Mouse (Mus musculus): Measurements from ENCODE around the gene Ddx5. TPM values are rescaled to one million over a fixed set of nuclear protein-coding genes. Genes with fewer than 3 reads are reported as not detected.

Ddx5 gene
- polyA plus RNA-seq, 1 experiment: 198 TPM

DNA sequence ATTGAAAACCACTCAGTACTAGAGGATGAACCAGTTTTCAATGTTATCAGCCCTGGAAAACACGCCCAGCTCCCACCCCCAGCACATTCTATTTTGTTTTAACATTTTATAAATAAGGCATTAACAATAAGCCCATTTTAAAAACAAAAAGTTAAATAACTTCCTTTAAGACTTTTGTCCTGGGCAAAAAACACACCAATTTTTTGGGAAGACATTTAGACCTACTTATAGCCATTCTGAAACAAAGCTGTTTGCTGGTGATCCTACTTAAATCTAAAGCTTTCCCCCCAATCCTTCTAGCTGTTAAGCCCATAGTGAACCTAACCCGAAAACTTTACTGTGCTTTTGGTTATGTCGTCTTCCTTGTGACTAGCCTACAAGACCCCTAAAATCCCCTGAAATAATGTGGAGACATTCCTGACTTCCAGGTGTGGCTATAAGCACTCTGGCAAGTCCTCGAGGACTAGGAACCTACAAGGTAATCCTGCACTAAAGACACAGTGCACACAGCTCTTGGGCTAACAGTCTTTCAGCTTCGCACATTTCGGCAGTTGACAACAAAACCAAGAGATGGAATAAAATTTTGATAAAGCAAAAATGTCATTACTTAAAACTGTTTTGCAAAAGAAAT lies 8.3 kb downstream of the Ddx5 start:
- Histone ChIP-seq H3K4me3 (no peak overlapping the region), H3K27me3 (ENCODE audit: control insufficient read depth, insufficient read depth, insufficient read length) (no peaks in the 10 kb centered on the region), H3K36me3 (ENCODE audit: control insufficient read depth, insufficient read depth) (peaks cover 57% of the 10 kb centered on the region), H3K4me2 (ENCODE audit: low read depth) (no peak overlapping the region), H3ac (ENCODE audit: control insufficient read depth, insufficient read length) (no peak overlapping the region), H3K79me2 (ENCODE audit: control insufficient read depth, insufficient read depth) (peaks cover 45% of the 10 kb centered on the region)
- TF ChIP-seq MAX (IDR thresholded peaks at IDR 0.05; ENCODE audit: low read depth): no peak
- TF ChIP-seq CEBPB (IDR thresholded peaks at IDR 0.05; ENCODE audit: insufficient read depth, poor library complexity, severe bottlenecking): no peak
- TF ChIP-seq MYOG (IDR thresholded peaks at IDR 0.05; ENCODE audit: control insufficient read depth in 1 of 3, insufficient read depth in 1 of 3, insufficient read length in 2 of 3, low read depth in 2 of 3): no peak
- TF ChIP-seq TCF3 (IDR thresholded peaks at IDR 0.05; ENCODE audit: insufficient read length, low read depth): no peak
- no peak for TF ChIP-seq REST (IDR thresholded peaks at IDR 0.05; ENCODE audit: insufficient read depth, insufficient read length)
- TF ChIP-seq E2F4 (IDR thresholded peaks at IDR 0.05; ENCODE audit: insufficient read depth): no peak
- no peak for TF ChIP-seq POLR2A (IDR thresholded peaks at IDR 0.05; ENCODE audit: insufficient read length, low read depth)
- no peak for TF ChIP-seq POLR2AphosphoS2 (IDR thresholded peaks at IDR 0.05; ENCODE audit: insufficient read length, low read depth)
- TF ChIP-seq SRF (IDR thresholded peaks at IDR 0.05; ENCODE audit: control insufficient read depth, insufficient read length, low read depth): no peak

DNA sequence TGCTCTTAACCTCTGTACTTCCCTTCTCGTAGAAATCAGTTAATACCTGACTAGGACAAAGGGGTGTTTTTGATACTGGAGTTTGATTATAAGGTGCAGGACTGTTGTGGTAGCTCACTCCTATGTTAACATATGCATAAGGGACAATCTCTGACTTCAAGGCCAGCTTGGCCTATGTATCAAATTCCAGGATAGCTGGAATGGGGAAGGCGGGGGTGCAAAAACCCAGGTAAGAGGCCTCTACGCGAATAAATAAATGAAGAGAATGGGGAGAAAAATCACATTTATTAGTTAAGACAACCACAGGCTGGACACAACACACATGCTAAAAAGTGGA lies 8.9 kb downstream of the Ddx5 start:
- Histone ChIP-seq H3K4me3 (peak overlapping the region; percentile 54), H3K27me3 (ENCODE audit: control insufficient read depth, insufficient read depth, insufficient read length) (no peaks in the 10 kb centered on the region), H3K36me3 (ENCODE audit: control insufficient read depth, insufficient read depth) (peaks cover 56% of the 10 kb centered on the region), H3ac (ENCODE audit: control insufficient read depth, insufficient read length) (no peak overlapping the region), H3K4me2 (ENCODE audit: low read depth) (peak overlapping the region; percentile 88), H3K79me2 (ENCODE audit: control insufficient read depth, insufficient read depth) (peaks cover 39% of the 10 kb centered on the region)
- TF ChIP-seq TCF3 (IDR thresholded peaks at IDR 0.05; ENCODE audit: insufficient read length, low read depth): no peak
- no peak for TF ChIP-seq SRF (IDR thresholded peaks at IDR 0.05; ENCODE audit: control insufficient read depth, insufficient read length, low read depth)
- TF ChIP-seq POLR2A (IDR thresholded peaks at IDR 0.05; ENCODE audit: insufficient read length, low read depth): no peak
- no peak for TF ChIP-seq USF1 (IDR thresholded peaks at IDR 0.05; ENCODE audit: low read depth)
- TF ChIP-seq REST (IDR thresholded peaks at IDR 0.05; ENCODE audit: insufficient read depth, insufficient read length): no peak
- no peak for TF ChIP-seq TCF12 (IDR thresholded peaks at IDR 0.05; ENCODE audit: insufficient read depth, poor library complexity, severe bottlenecking)
- TF ChIP-seq MAX (IDR thresholded peaks at IDR 0.05; ENCODE audit: low read depth): no peak
- no peak for TF ChIP-seq CEBPB (IDR thresholded peaks at IDR 0.05; ENCODE audit: insufficient read depth, poor library complexity, severe bottlenecking)
- TF ChIP-seq MYOG (IDR thresholded peaks at IDR 0.05; ENCODE audit: control insufficient read depth in 1 of 3, insufficient read depth in 1 of 3, insufficient read length in 2 of 3, low read depth in 2 of 3): no peak
- TF ChIP-seq POLR2AphosphoS2 (IDR thresholded peaks at IDR 0.05; ENCODE audit: insufficient read length, low read depth): no peak
- no peak for TF ChIP-seq MYOD1 (IDR thresholded peaks at IDR 0.05; ENCODE audit: control insufficient read depth in 1 of 3, insufficient read length in 2 of 3, low read depth in 2 of 3)
- TF ChIP-seq E2F4 (IDR thresholded peaks at IDR 0.05; ENCODE audit: insufficient read depth): no peak

DNA sequence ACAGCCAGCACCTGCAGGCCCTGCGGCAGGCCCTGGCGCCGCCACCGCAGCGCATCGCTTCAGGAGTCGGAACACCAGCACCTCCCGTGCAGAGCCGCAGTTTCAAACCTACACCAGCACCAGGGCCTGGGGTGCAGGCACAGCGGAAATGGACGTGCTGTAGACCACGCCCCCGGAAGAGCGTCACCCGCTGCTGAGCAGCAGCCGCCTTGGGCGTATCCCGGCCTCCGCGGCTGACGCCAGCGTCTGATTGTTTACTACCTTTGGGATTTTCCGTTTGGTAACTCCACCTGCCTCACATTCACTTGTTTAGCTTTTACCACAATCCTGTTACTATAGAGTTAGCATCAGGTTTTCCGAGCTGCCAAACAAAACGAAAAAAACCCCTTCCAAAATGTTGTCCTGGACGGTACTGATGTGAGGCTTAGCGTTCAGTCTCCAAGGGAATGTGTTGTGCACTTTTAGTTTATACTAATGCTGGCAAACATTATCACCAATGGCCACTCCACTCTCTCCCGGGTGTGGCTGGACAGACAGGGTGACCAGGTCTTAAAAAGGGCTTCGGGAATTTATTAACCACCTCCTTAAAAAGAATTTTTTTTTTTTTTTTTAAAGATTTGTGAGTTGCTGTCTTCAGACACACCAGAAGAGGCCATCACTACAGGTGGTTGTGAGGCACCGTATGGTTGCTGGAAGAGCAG lies 9.4 kb downstream of the Ddx5 start, which contains the start of gene Polg2:
Polg2 (minus strand) TSS at position 150 of the 701 bp plus-strand sequence.
- Histone ChIP-seq H3ac (ENCODE audit: control insufficient read depth, insufficient read length) (peak within 1 kb of the TSS; percentile 27), H3K79me2 (ENCODE audit: control insufficient read depth, insufficient read depth) (peaks cover 34% of the 10 kb centered on the region), H3K27me3 (ENCODE audit: control insufficient read depth, insufficient read depth, insufficient read length) (no peaks in the 10 kb centered on the region), H3K4me3 (peak within 1 kb of the TSS; percentile 54), H3K4me2 (ENCODE audit: low read depth) (peak within 1 kb of the TSS; percentile 88), H3K36me3 (ENCODE audit: control insufficient read depth, insufficient read depth) (peaks cover 51% of the 10 kb centered on the region)
- TF ChIP-seq CEBPB (IDR thresholded peaks at IDR 0.05; ENCODE audit: insufficient read depth, poor library complexity, severe bottlenecking) (no peak), REST (IDR thresholded peaks at IDR 0.05; ENCODE audit: insufficient read depth, insufficient read length) (peak; percentile 2), MYOG (IDR thresholded peaks at IDR 0.05; ENCODE audit: control insufficient read depth in 1 of 3, insufficient read depth in 1 of 3, insufficient read length in 2 of 3, low read depth in 2 of 3) (peak in 1 of 3 experiments; percentile 37), POLR2A (IDR thresholded peaks at IDR 0.05; ENCODE audit: insufficient read length, low read depth) (peak; percentile 96), POLR2AphosphoS2 (IDR thresholded peaks at IDR 0.05; ENCODE audit: insufficient read length, low read depth) (peak; percentile 99), MYOD1 (IDR thresholded peaks at IDR 0.05; ENCODE audit: control insufficient read depth in 1 of 3, insufficient read length in 2 of 3, low read depth in 2 of 3) (peak in 1 of 3 experiments; percentile 18)

DNA sequence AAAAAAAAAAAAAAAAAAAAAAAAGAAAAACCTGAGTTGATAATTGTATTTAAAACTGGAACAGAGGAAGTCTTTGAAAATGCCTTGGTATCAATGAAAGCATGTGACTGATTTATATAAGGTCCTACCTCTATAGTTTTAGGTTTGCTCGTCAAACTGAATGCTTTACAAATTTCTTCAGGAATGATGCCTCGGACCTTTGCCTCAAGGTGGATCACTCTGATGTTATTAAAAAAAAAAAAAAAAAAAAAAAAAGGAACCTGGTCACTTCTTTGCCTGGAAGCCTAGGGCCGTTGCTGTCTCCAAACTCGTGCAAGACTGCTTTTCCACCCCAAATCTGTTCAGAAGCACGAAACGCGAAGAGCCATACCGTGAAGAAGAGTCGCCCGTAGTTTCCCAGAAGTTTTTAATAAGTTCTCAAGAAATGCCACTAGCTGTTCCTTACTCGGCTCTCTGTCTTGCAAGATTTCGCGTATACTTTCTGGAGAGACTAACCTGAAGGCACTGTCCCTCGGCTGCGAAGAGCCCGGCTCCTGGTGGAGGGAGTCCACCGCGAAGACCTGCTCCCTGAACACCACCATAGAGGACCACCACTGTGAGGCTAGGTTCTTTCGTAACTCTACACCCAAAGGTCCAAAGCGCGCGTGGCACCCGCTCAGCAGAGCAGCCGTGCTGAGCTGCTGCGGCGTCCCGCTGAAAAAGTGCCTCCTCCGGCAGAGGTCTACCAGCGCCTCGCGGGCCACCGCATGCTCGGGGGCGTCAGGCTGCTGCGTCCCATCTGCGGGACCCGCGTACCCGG lies 10.2 kb downstream of the Ddx5 start:
- H3K4me2 ChIP-seq (ENCODE audit: low read depth): peak overlapping the region; percentile 88
- peaks cover 26% of the 10 kb centered on the region for H3K79me2 ChIP-seq (ENCODE audit: control insufficient read depth, insufficient read depth)
- peak overlapping the region; percentile 27 for H3ac ChIP-seq (ENCODE audit: control insufficient read depth, insufficient read length)
- no peaks in the 10 kb centered on the region for H3K27me3 ChIP-seq (ENCODE audit: control insufficient read depth, insufficient read depth, insufficient read length)
- TF ChIP-seq CEBPB (IDR thresholded peaks at IDR 0.05; ENCODE audit: insufficient read depth, poor library complexity, severe bottlenecking) (no peak), TCF3 (IDR thresholded peaks at IDR 0.05; ENCODE audit: insufficient read length, low read depth) (no peak), MAX (IDR thresholded peaks at IDR 0.05; ENCODE audit: low read depth) (no peak), REST (IDR thresholded peaks at IDR 0.05; ENCODE audit: insufficient read depth, insufficient read length) (no peak), MYOG (IDR thresholded peaks at IDR 0.05; ENCODE audit: control insufficient read depth in 1 of 3, insufficient read depth in 1 of 3, insufficient read length in 2 of 3, low read depth in 2 of 3) (no peak), POLR2A (IDR thresholded peaks at IDR 0.05; ENCODE audit: insufficient read length, low read depth) (no peak), TCF12 (IDR thresholded peaks at IDR 0.05; ENCODE audit: insufficient read depth, poor library complexity, severe bottlenecking) (no peak), MYOD1 (IDR thresholded peaks at IDR 0.05; ENCODE audit: control insufficient read depth in 1 of 3, insufficient read length in 2 of 3, low read depth in 2 of 3) (no peak), USF1 (IDR thresholded peaks at IDR 0.05; ENCODE audit: low read depth) (no peak), SRF (IDR thresholded peaks at IDR 0.05; ENCODE audit: control insufficient read depth, insufficient read length, low read depth) (no peak), E2F4 (IDR thresholded peaks at IDR 0.05; ENCODE audit: insufficient read depth) (no peak), POLR2AphosphoS2 (IDR thresholded peaks at IDR 0.05; ENCODE audit: insufficient read length, low read depth) (no peak)
- peak overlapping the region; percentile 54 for H3K4me3 ChIP-seq
- H3K36me3 ChIP-seq (ENCODE audit: control insufficient read depth, insufficient read depth): peaks cover 50% of the 10 kb centered on the region
